Mouse (Mus musculus) ES-Bruce4 (cell line): Measurements from ENCODE around the gene Rhox3h. TPM values are rescaled to one million over a fixed set of nuclear protein-coding genes. Genes with fewer than 3 reads are reported as not detected.
"Not testable (repeated sequence)": the region's sequence is repeated elsewhere in the genome, so short reads cannot be mapped to it uniquely, and the experiment has no call there.

Experiments
- H3K27ac ChIP-seq: 2 replicates; pipeline ENCODE4 v1.5.1; 2012; ENCODE audit warnings: low read length, inconsistent platforms; ENCODE audit not compliant: insufficient read depth
- H3K27me3 ChIP-seq: 2 replicates; pipeline ENCODE4 v1.6.1; 2012; ENCODE audit warnings: mild to moderate bottlenecking, low read length, inconsistent platforms; ENCODE audit not compliant: control insufficient read depth, poor library complexity, insufficient read depth, severe bottlenecking
- H3K36me3 ChIP-seq: 2 replicates; pipeline ENCODE4 v1.6.1; 2012; ENCODE audit warnings: inconsistent platforms, mild to moderate bottlenecking, low read length, moderate library complexity; ENCODE audit not compliant: control insufficient read depth, poor library complexity, insufficient read depth, severe bottlenecking
- H3K4me1 ChIP-seq: one replicate; pipeline ENCODE4 v1.8.1; 2011; ENCODE audit warnings: low read length; ENCODE audit not compliant: control insufficient read depth, insufficient read depth
- H3K4me3 ChIP-seq: 2 replicates; pipeline ENCODE4 v1.5.1; 2011; ENCODE audit warnings: low read depth, mild to moderate bottlenecking, low read length
- H3K9ac ChIP-seq: 2 replicates; pipeline ENCODE4 v1.6.1; 2012; ENCODE audit warnings: low read depth, mild to moderate bottlenecking, inconsistent platforms; ENCODE audit not compliant: poor library complexity, severe bottlenecking
- H3K9me3 ChIP-seq: replicated peaks from 2 replicates; pipeline ENCODE4 v1.6.1; 2012; ENCODE audit warnings: mild to moderate bottlenecking, low read length, inconsistent platforms; ENCODE audit not compliant: control insufficient read depth, poor library complexity, insufficient read depth, severe bottlenecking
- CTCF ChIP-seq: IDR thresholded peaks from one replicate; pipeline ENCODE4 v1.8.1; 2011; ENCODE audit warnings: low read depth, low read length
- EP300 ChIP-seq: IDR thresholded peaks from 2 replicates; pipeline ENCODE4 v1.6.1; 2011; ENCODE audit warnings: low read depth, low read length; ENCODE audit not compliant: insufficient read depth
- POLR2A ChIP-seq: IDR thresholded peaks from one replicate; pipeline ENCODE4 v1.8.1; 2011; ENCODE audit warnings: low read length; ENCODE audit not compliant: insufficient read depth
- polyA plus RNA-seq: library from polyadenylated mRNA; stranded (reverse); fragments of >200 nt; gene quantifications from 2 replicates; pipeline ENCODE4 v1.2.4, GENCODE M21; 2011; ENCODE audit warnings: low read depth; ENCODE audit not compliant: missing spikeins, insufficient read depth, insufficient read length

Rhox3h gene
- not detected in 2 replicates for polyA plus RNA-seq

DNA sequence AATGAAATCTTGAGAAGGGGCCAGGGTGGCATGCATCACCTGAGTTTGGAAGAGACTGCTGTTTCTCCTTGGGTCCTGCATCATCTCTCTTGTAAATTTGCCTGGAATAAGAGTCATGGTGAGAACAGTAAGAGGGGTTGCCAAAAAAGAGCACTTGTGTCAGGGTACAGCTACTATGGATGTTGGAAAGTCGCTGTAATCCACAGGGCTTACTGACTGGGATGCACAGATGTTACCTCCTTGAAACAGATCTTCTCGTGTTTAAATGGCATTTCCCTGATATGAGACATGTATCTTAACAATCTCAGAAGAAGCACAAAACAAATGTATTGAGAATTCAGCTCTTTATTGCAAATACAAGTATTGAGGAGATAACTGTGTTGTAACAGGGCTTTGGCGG lies at the start of gene Rhox3h:
Gene Rhox3h (minus strand): TSS at position 101 of the 400 bp plus-strand sequence.
- H3K9ac ChIP-seq, H3K36me3 ChIP-seq, H3K27ac ChIP-seq, H3K4me1 ChIP-seq, H3K9me3 ChIP-seq, H3K4me3 ChIP-seq, H3K27me3 ChIP-seq: not testable (repeated sequence)

DNA sequence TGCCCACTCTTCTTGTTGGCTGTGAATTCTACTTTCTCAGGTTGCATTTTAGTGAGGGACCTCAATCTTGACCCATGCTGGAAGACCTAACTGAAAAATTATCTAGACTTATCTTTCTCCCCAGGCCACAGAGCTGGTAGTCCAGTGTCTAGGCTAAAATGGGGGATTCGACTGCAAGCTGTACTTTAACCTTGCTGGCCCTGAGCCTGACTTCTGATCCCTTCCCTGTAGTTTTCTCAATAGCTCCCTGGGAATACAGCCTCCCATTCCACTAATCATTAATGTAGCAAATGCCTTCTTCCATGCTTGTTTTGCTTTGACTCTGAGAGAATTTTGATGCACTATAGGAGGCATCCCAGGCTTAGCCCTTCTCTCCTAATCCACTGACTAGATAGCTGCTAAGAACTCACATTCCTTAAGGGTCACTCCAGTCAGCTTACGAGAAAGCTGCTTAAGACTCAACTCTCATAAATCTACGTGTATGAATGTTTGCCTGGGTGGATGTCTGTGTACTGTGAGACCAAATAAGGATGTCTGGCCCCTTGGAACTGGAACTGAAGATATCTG lies 33.3 kb upstream of the Rhox3h start:
- no peak for TF ChIP-seq CTCF
- TF ChIP-seq POLR2A: no peak
- TF ChIP-seq EP300: no peak
- no peaks in the 10 kb centered on the region for H3K4me1 ChIP-seq
- no peak overlapping the region; the same call in 1 of the 2 replicates for H3K27ac ChIP-seq
- no peaks in the 10 kb centered on the region; the same call in 1 of the 2 replicates for H3K9me3 ChIP-seq
- no peaks in the 10 kb centered on the region for H3K36me3 ChIP-seq
- H3K9ac ChIP-seq: no peak overlapping the region
- no peaks in the 10 kb centered on the region for H3K27me3 ChIP-seq
- no peak overlapping the region for H3K4me3 ChIP-seq

DNA sequence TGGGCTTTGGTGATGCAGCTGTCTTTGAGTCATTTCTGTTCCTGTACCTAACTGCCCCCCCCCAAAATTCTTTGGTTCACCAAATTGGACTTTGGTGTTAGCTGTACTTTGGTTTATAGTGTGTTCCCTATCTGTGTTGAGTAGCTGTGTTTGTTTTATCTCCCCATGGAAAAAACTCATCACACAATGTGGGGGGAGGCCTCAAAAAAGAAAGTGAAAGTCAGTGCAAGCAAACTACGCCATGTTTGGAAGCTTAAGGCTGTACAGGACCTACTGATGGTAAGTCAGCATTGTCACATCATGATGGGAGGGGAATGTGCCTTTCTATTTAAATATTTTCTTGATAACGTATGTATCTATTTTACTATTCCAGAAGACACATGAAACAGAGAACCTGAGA lies 23.7 kb upstream of the Rhox3h start:
- Histone ChIP-seq H3K27ac (no peak overlapping the region), H3K36me3 (no peaks in the 10 kb centered on the region), H3K4me1 (no peaks in the 10 kb centered on the region), H3K9me3 (no peaks in the 10 kb centered on the region), H3K9ac (no peak overlapping the region), H3K4me3 (no peak overlapping the region), H3K27me3 (no peaks in the 10 kb centered on the region)
- TF ChIP-seq EP300: no peak
- no peak for TF ChIP-seq POLR2A
- TF ChIP-seq CTCF: no peak

DNA sequence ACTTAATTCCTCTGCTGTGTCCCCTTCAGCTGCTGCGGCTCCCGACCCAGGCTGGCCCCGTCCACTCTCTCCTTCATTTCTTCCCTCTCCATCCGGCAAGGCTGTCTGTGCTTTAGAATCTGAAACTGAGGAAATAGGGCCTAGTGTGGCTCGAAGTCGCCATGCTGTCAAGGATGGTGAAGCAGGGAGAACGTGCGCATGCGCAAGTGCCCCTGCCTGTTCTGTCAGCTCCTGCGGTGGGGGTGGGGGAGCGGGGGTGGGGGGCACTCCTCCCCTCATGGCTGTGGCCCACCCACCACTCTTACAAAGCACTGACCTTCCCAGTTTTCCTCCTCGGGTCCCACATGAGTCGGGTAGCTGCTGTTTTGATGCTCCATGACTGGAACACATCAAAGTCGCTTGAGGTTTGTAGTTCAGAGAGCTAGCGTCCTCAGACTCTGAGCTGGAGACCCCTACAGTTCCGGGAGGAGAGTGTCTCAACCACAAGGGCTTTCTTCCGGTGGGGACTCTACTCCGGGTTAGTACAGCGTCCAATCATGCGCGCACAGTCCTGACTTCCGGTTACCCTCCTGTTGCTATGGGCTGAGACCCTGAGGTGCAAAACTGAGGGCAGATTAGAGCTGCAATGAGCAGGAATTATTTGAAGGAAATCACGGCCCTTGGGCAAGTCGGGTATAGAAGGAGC lies 14.6 kb upstream of the Rhox3h start:
- TF ChIP-seq EP300: no peak
- no peak for TF ChIP-seq CTCF
- TF ChIP-seq POLR2A: no peak
- Histone ChIP-seq H3K4me3 (peak overlapping the region; percentile 30; the same call in 1 of the 2 replicates), H3K27me3 (no peaks in the 10 kb centered on the region), H3K9ac (no peak overlapping the region), H3K36me3 (no peaks in the 10 kb centered on the region), H3K4me1 (no peaks in the 10 kb centered on the region), H3K27ac (no peak overlapping the region), H3K9me3 (no peaks in the 10 kb centered on the region)

DNA sequence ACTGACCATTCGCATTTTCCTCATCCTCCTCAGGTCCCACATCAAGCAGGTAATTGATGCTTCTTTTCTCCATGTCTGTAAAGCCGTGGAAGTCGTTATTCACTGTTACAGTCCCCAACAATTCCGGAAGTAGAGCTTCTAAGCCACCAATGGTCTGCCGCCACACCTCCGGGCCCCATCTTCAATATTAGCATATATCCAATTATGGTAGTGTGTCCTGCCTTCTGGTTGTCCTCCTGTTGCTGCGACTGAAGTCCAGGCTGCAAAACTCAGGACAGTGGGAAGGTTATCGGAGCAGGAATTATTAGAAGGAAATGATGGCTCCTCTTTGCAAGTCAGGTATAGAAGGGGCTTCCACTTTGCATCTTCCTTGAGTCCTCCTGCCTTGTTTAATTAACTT lies 4.6 kb upstream of the Rhox3h start, which contains the start of gene Rhox2h:
Gene Rhox2h (minus strand): TSS at position 101 of the 400 bp plus-strand sequence.
- H3K4me1 ChIP-seq, H3K4me3 ChIP-seq, H3K27me3 ChIP-seq, H3K9me3 ChIP-seq, H3K9ac ChIP-seq, H3K36me3 ChIP-seq, H3K27ac ChIP-seq: not testable (repeated sequence)

DNA sequence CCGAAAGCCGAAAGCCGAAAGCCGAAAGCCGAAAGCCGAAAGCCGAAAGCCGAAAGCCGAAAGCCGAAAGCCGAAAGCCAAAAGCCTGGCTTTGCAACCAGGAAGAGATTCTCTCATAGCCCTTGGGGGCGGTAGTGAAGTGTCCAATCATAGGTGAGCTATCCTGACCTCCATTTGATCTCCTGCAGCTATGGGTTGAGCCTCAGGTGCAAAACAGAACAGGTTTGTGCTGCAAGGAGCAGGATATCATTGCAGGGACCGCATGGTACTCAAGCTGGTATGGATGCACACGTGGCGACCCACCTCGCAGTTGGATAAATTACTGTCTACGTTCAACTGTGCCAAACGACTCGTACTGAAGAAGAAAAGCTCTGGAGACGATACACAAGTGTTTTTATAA lies 17.3 kb downstream of the Rhox3h start, which contains the start of gene Rhox4g:
Gene Rhox4g (minus strand): TSS at position 101 of the 400 bp plus-strand sequence.
- H3K9ac ChIP-seq, H3K4me1 ChIP-seq, H3K9me3 ChIP-seq, H3K4me3 ChIP-seq, H3K36me3 ChIP-seq, H3K27me3 ChIP-seq, H3K27ac ChIP-seq: not testable (repeated sequence)

DNA sequence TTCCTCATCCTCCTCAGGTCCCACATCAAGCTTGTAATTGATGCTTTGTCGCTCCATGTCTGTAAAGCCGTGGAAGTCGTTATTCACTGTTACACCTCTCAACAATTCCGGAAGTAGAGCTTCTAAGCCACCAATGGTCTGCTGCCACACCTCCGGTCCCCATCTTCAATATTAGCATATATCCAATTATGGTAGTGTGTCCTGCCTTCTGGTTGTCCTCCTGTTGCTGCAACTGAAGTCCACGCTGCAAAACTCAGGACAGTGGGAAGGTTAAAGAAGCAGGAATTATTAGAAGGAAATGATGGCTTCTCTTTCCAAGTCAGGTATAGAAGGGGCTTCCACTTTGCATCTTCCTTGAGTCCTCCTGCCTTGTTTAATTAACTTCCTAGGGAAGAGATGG lies 25.2 kb downstream of the Rhox3h start, which contains the start of gene Rhox2g:
Gene Rhox2g (minus strand): TSS at position 101 of the 400 bp plus-strand sequence.
- H3K4me3 ChIP-seq, H3K36me3 ChIP-seq, H3K9me3 ChIP-seq, H3K4me1 ChIP-seq, H3K27ac ChIP-seq, H3K27me3 ChIP-seq, H3K9ac ChIP-seq: not testable (repeated sequence)

DNA sequence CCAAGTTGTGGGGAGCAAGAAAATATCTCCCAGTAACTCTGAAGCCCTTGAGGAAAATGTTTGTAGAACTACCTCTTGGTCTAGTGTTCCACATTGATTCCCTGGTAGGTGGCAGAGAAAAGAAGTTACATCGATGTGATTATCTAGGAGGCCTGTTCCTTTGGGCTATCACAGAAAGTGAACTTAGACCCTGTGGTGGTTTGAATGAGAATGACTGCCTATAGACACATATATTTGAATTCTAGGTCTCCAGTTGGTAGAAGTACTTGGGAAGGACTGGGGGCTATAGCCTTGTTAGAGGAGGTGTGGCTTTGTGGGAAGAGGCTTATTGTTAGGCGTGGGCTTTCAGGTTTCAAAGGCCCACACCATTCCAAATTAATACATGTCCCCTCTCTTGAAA lies 40.1 kb downstream of the Rhox3h start, which contains the start of gene Rhox3g:
Gene Rhox3g (minus strand): TSS at position 101 of the 400 bp plus-strand sequence.
- H3K36me3 ChIP-seq, H3K4me3 ChIP-seq, H3K9me3 ChIP-seq, H3K27me3 ChIP-seq, H3K27ac ChIP-seq, H3K4me1 ChIP-seq, H3K9ac ChIP-seq: not testable (repeated sequence)
